Mouse (Mus musculus): ENCODE results near the gene Dlx3. TPM values are rescaled to one million over a fixed set of nuclear protein-coding genes. Genes with fewer than 3 reads are reported as not detected.

Dlx3 gene
- polyA plus RNA-seq (2015; fragmentation: Nextera tagmentation; extraction: Ambion mirVana): 0.03 TPM in 2 replicates

DNA sequence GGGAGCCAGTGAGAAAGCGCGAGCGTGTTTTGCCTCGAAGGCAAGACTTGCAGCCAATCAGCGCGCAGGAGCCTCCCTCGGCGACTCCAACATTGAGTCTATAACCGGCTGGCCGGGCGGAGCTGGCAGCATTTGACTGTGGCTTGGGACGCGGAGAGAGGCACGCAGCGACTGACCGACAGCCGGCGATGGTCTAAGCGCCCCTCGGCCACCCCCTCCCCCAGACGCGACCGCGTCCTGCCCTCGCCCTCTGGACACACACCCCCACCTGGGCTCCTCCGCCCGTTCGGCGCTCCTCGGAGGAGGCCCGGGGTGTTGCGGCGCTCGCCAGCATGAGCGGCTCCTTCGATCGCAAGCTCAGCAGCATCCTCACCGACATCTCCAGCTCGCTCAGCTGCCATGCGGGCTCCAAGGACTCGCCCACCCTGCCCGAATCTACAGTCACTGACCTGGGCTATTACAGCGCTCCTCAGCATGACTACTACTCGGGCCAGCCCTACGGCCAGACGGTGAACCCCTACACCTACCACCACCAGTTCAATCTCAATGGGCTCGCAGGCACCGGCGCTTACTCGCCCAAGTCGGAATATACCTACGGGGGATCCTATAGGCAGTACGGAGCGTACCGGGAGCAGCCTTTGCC is at the start of gene Dlx3:
Gene Dlx3 (plus strand): TSS at position 130 of the 643 bp plus-strand sequence.
- WGBS (ENCODE audit: insufficient replicate concordance): 2% methylated on average over 52 of the region's 55 CpGs
- Histone ChIP-seq H3K9me3 (replicated peaks) (no peaks in the 10 kb centered on the region), H3K27ac (no peak within 1 kb of the TSS), H3K9ac (no peak within 1 kb of the TSS), H3K4me1 (replicated peaks) (no peaks in the 10 kb centered on the region; the same call in 1 of the 2 replicates), H3K27me3 (peaks cover 80% of the 10 kb centered on the region), H3K4me3 (replicated peaks) (peak within 1 kb of the TSS; percentile 21; the same call in 1 of the 2 replicates), H3K4me2 (peak within 1 kb of the TSS; percentile 46; the same call in 1 of the 2 replicates), H3K36me3 (no peaks in the 10 kb centered on the region)
- DNase-seq (no peak), ATAC-seq (ENCODE audit: low read depth) (no peak)

- no peak overlapping the region for H3K4me3 ChIP-seq (replicated peaks)
- H3K27ac ChIP-seq: no peak overlapping the region
- H3K27me3 ChIP-seq: peaks cover 40% of the 10 kb centered on the region
- H3K4me1 ChIP-seq (replicated peaks): peaks cover 5% of the 10 kb centered on the region; the same call in 1 of the 2 replicates
- peaks cover 5% of the 10 kb centered on the region; the same call in 1 of the 2 replicates for H3K36me3 ChIP-seq
- ATAC-seq (ENCODE audit: low read depth) (no peak), DNase-seq (no peak)
- H3K4me2 ChIP-seq: no peak overlapping the region
- 50% methylated on average over 8 of the region's 8 CpGs for WGBS (ENCODE audit: insufficient replicate concordance)
- no peaks in the 10 kb centered on the region for H3K9me3 ChIP-seq (replicated peaks)
- no peak overlapping the region for H3K9ac ChIP-seq
Measured at GRCm38 (mm10) chr11:95070140-95071107, 49.5 kb upstream of the Dlx3 start.

DNA sequence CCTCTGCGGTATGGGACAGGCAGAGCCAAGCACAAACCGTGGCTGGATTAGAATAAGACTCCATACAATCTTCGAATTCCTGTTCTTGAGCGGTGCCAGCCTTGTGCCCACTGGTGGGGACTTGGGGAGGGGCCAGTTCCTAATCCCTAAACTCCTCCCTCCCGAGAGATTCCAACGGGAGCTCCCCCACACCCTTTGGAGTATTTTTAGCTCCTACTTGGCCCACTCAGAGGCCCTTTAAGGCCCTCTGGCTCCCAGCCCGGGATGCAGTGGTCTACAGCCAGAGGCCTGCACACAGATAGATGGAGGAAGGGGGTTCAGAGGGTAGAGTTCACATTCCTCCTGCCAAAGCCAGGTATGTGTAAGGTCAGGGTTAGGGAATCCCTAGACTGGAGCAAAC is 48.7 kb upstream of the Dlx3 start:
- no peaks in the 10 kb centered on the region for H3K9me3 ChIP-seq (replicated peaks)
- no peaks in the 10 kb centered on the region for H3K36me3 ChIP-seq
- no peak for ATAC-seq (ENCODE audit: low read depth)
- no peak for DNase-seq
- H3K4me3 ChIP-seq (replicated peaks): no peak overlapping the region
- H3K27ac ChIP-seq: no peak overlapping the region
- no peak overlapping the region for H3K9ac ChIP-seq
- peaks cover 49% of the 10 kb centered on the region for H3K27me3 ChIP-seq
- no peak overlapping the region for H3K4me2 ChIP-seq
- H3K4me1 ChIP-seq (replicated peaks): peaks cover 8% of the 10 kb centered on the region; the same call in 1 of the 2 replicates
- WGBS (ENCODE audit: insufficient replicate concordance): 42% methylated on average over 7 of the region's 7 CpGs

DNA sequence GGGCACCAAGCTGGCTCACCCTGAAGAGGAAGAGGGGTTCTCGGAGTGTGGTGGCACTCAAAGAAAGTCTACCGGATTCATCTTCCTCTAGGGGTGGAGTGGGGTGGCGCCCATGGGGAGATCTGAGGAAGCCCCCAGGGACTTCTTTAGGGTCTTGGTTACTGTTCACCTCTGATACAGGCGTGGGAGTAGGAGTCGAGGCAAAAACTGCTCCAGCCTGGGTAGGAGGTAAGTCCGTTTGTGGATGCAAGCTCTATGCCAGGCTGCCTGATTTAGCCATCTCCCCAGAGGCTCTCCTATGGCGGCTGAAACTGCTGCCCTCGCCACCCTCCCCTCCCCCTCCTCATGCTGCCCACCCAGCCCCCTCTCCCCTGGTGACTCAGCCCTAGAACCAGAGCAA is 47.8 kb upstream of the Dlx3 start:
- Histone ChIP-seq H3K36me3 (no peaks in the 10 kb centered on the region), H3K27ac (no peak overlapping the region), H3K9ac (no peak overlapping the region), H3K4me1 (replicated peaks) (peaks cover 16% of the 10 kb centered on the region; the same call in 1 of the 2 replicates), H3K27me3 (peaks cover 58% of the 10 kb centered on the region), H3K9me3 (replicated peaks) (no peaks in the 10 kb centered on the region), H3K4me3 (replicated peaks) (no peak overlapping the region), H3K4me2 (no peak overlapping the region)
- 66% methylated on average over 8 of the region's 8 CpGs for WGBS (ENCODE audit: insufficient replicate concordance)
- no peak for DNase-seq
- no peak for ATAC-seq (ENCODE audit: low read depth)

GRCm38 (mm10) chr11:95072804-95073203 is 47.1 kb upstream of the Dlx3 start:
- Histone ChIP-seq H3K9me3 (replicated peaks) (no peaks in the 10 kb centered on the region), H3K4me3 (replicated peaks) (no peak overlapping the region), H3K27ac (no peak overlapping the region), H3K36me3 (no peaks in the 10 kb centered on the region), H3K4me2 (no peak overlapping the region), H3K27me3 (peaks cover 64% of the 10 kb centered on the region), H3K9ac (no peak overlapping the region), H3K4me1 (replicated peaks) (peaks cover 16% of the 10 kb centered on the region; the same call in 1 of the 2 replicates)
- no peak for ATAC-seq (ENCODE audit: low read depth)
- no peak for DNase-seq
- 60% methylated on average over 5 of the region's 5 CpGs for WGBS (ENCODE audit: insufficient replicate concordance)

DNA sequence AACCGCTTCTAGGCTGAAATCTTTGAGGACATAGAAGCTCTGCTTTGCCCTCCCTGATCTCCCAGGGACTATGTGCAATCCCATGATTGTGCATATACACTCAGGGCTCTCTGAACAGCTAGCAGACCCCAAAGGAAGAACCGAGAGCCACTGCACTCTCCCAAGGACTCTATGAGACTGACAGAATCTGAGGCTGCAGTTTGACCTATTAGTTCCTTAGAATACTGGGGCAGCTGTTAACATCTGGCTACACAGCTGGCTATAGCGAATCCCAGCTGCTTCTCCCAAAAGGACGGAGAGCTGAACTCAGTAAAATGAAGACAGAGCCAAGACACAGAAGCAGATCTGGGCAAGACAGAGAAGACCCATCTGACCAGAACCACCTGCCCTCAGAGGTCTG is 46.1 kb upstream of the Dlx3 start:
- H3K4me1 ChIP-seq (replicated peaks): peaks cover 21% of the 10 kb centered on the region
- 66% methylated on average over 4 of the region's 4 CpGs for WGBS (ENCODE audit: insufficient replicate concordance)
- ATAC-seq (ENCODE audit: low read depth): no peak

GRCm38 (mm10) chr11:95074694-95075093 is 45.2 kb upstream of the Dlx3 start:
- H3K36me3 ChIP-seq: no peaks in the 10 kb centered on the region
- H3K27me3 ChIP-seq: peaks cover 79% of the 10 kb centered on the region
- H3K4me2 ChIP-seq: 0 out of 2 replicates have a peak overlapping the region, but pooled peaks have one; percentile 63
- DNase-seq (no peak), ATAC-seq (ENCODE audit: low read depth) (no peak)
- no peak overlapping the region for H3K9ac ChIP-seq
- no peak overlapping the region for H3K27ac ChIP-seq
- peaks cover 27% of the 10 kb centered on the region for H3K4me1 ChIP-seq (replicated peaks)
- WGBS (ENCODE audit: insufficient replicate concordance): 54% methylated on average over 4 of the region's 4 CpGs
- no peak overlapping the region for H3K4me3 ChIP-seq (replicated peaks)
- H3K9me3 ChIP-seq (replicated peaks): no peaks in the 10 kb centered on the region

More for the DNA sequence above, 46.1 kb upstream of the Dlx3 start:
- no peaks in the 10 kb centered on the region for H3K36me3 ChIP-seq
- H3K9ac ChIP-seq: no peak overlapping the region
- no peak overlapping the region for H3K4me2 ChIP-seq
- peaks cover 75% of the 10 kb centered on the region for H3K27me3 ChIP-seq
- no peaks in the 10 kb centered on the region for H3K9me3 ChIP-seq (replicated peaks)
- no peak for DNase-seq
- H3K4me3 ChIP-seq (replicated peaks): no peak overlapping the region
- H3K27ac ChIP-seq: no peak overlapping the region

DNA sequence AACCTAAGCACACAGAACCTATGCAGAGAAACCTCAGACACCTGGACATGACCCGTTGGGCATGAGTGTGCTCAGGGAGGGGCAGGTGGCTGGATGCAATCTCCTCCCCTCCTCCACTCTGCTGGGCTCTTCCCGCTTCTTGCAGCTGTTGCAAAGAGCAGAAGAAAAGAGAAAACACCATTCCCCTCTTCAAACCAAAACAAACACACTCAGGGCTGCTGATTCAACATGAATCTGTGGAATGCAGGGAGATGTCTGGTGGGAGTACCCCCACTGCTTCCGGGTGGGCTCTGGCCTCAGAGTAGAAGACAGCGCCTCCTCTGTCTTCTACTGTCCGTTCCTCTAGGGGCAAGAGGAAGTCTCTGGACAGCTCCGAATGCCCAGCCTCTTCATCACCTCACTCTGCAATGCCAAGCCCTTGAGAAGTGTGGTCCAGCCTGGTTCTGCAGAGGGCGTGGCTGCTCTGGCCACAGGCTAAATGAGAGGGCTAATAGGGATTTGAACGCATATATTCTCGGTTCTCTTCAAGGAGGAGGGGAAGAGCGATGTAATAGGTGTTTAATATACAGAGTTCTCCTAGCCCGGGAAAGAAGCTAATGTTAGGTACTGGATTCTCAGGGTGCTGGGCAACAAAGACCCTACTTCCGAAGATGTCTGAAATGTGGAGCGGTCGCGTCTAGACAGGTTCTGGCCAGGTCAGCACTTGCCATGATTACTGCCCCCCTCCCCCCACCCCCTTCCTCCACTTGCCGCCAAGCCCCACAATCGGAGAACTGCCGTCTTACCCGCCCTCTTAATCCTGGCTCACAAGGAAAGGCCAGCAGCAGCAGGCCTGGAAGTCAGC is 44.5 kb upstream of the Dlx3 start:
- Histone ChIP-seq H3K36me3 (no peaks in the 10 kb centered on the region), H3K4me2 (peak overlapping the region; percentile 63), H3K4me1 (replicated peaks) (peaks cover 27% of the 10 kb centered on the region), H3K4me3 (replicated peaks) (peak overlapping the region; percentile 56), H3K27me3 (peaks cover 84% of the 10 kb centered on the region), H3K27ac (no peak overlapping the region), H3K9ac (peak overlapping the region; percentile 52; the same call in 1 of the 2 replicates), H3K9me3 (replicated peaks) (no peaks in the 10 kb centered on the region)
- ATAC-seq (ENCODE audit: low read depth) (no peak), DNase-seq (no peak)
- WGBS (ENCODE audit: insufficient replicate concordance): 8% methylated on average over 19 of the region's 19 CpGs

DNA sequence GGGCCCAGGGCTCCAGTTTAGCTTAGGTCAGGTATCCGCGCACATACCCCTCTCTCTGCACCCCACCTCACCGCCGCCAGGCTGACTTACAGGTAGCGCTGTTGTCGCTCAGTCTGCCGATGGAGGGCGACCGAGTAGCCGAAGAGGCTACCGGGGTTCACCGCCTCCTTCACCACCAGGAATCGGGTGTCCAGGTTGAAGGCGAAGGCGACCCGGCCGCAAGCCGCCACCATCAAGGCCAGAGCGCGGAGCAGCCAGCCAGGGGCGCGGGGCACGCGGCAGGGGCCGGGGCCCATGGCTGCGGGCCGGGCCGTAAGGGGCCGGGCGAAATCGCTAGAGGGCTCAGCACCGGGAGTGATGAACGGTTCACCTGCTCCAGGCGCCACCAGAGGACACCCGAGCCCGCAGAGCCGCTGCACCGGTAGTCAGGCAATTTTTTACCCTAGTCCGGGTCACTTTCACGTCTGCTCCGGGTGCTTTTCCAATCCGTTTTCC is 43.8 kb upstream of the Dlx3 start:
- DNase-seq (no peak), ATAC-seq (ENCODE audit: low read depth) (peak; percentile 42)
- no peaks in the 10 kb centered on the region for H3K9me3 ChIP-seq (replicated peaks)
- peak overlapping the region; percentile 63 for H3K4me2 ChIP-seq
- peaks cover 27% of the 10 kb centered on the region for H3K4me1 ChIP-seq (replicated peaks)
- no peaks in the 10 kb centered on the region for H3K36me3 ChIP-seq
- peak overlapping the region; percentile 56 for H3K4me3 ChIP-seq (replicated peaks)
- peaks cover 89% of the 10 kb centered on the region for H3K27me3 ChIP-seq
- H3K9ac ChIP-seq: peak overlapping the region; percentile 52
- no peak overlapping the region for H3K27ac ChIP-seq
- WGBS (ENCODE audit: insufficient replicate concordance): under 1% methylated on average over 42 of the region's 42 CpGs

GRCm38 (mm10) chr11:95076536-95077111 is 43.3 kb upstream of the Dlx3 start, which contains the start of gene Itga3:
Gene Itga3 (minus strand): TSS chr11:95076801.
- peak within 1 kb of the TSS; percentile 63 for H3K4me2 ChIP-seq
- WGBS (ENCODE audit: insufficient replicate concordance): under 1% methylated on average over 47 of the region's 51 CpGs
- H3K27ac ChIP-seq: no peak within 1 kb of the TSS
- no peak for DNase-seq
- ATAC-seq (ENCODE audit: low read depth): peak; percentile 68
- peaks cover 27% of the 10 kb centered on the region for H3K4me1 ChIP-seq (replicated peaks)
- no peaks in the 10 kb centered on the region for H3K9me3 ChIP-seq (replicated peaks)
- no peaks in the 10 kb centered on the region for H3K36me3 ChIP-seq
- peak within 1 kb of the TSS; percentile 56 for H3K4me3 ChIP-seq (replicated peaks)
- peak within 1 kb of the TSS; percentile 52 for H3K9ac ChIP-seq
- H3K27me3 ChIP-seq: peaks cover 89% of the 10 kb centered on the region
